Mouse (Mus musculus) limb, embryonic 15.5 days (tissue): ENCODE results near the gene Tmem151a. TPM values are rescaled to one million over a fixed set of nuclear protein-coding genes. Genes with fewer than 3 reads are reported as not detected.
"Not testable (repeated sequence)": the region's sequence is repeated elsewhere in the genome, so short reads cannot be mapped to it uniquely, and the experiment has no call there.

Experiments
- ATAC-seq: fragments of 200-750 bp; cut with Nextera tagmentation; 2 replicates; pipeline ENCODE4 v1.8.0; 2017; ENCODE audit warnings: low read depth, moderate TSS enrichment; ENCODE audit not compliant: insufficient number of reproducible peaks, low FRiP score, low TSS enrichment
- H3K27ac ChIP-seq: fragments of 300-500 bp; sonication (generic); 2 replicates; pipeline ENCODE4 v1.5.1; 2015; ENCODE audit warnings: moderate library complexity, mild to moderate bottlenecking, inconsistent platforms
- H3K27me3 ChIP-seq: fragments of 300-500 bp; sonication (generic); 2 replicates; pipeline ENCODE4 v1.6.1; 2015; ENCODE audit warnings: inconsistent platforms
- H3K36me3 ChIP-seq: fragments of 300-500 bp; sonication (generic); 2 replicates; pipeline ENCODE4 v1.6.1; 2015; ENCODE audit warnings: inconsistent platforms
- H3K4me1 ChIP-seq: fragments of 300-500 bp; sonication (generic); 2 replicates; pipeline ENCODE4 v1.6.1; 2015; ENCODE audit warnings: inconsistent platforms
- H3K4me2 ChIP-seq: fragments of 300-500 bp; sonication (generic); 2 replicates; pipeline ENCODE4 v1.6.1; 2015; ENCODE audit warnings: mild to moderate bottlenecking, inconsistent platforms
- H3K4me3 ChIP-seq: fragments of 300-500 bp; sonication (generic); 2 replicates; pipeline ENCODE4 v1.5.1; 2015; ENCODE audit warnings: mild to moderate bottlenecking, inconsistent platforms
- H3K9ac ChIP-seq: fragments of 300-500 bp; sonication (generic); 2 replicates; pipeline ENCODE4 v1.6.1; 2015; ENCODE audit warnings: inconsistent platforms
- H3K9me3 ChIP-seq: fragments of 300-500 bp; sonication (generic); 2 replicates; pipeline ENCODE4 v1.6.1; 2016; ENCODE audit warnings: inconsistent platforms
- WGBS: fragments of 180-500 bp; shearing (Covaris S2); methylation state at CpG from one replicate; pipeline ENCODE4 v1.1.7; 2015; 5-methylcytosine and 5-hydroxymethylcytosine counted together
- polyA plus RNA-seq: library from polyadenylated mRNA; unstranded; fragments of >200 nt; fragmentation: Nextera tagmentation; extraction: Ambion mirVana; gene quantifications from 2 replicates; pipeline ENCODE4 v1.2.1, GENCODE M21; 2015

The Tmem151a gene
- polyA plus RNA-seq, 1 experiment from 2014 or later: 2.2 TPM

- H3K9me3 ChIP-seq: no peaks in the 10 kb centered on the region
- H3K4me2 ChIP-seq: no peak overlapping the region
- no peaks in the 10 kb centered on the region for H3K27me3 ChIP-seq
- 82% methylated on average over 10 of the region's 10 CpGs for WGBS
- H3K9ac ChIP-seq: no peak overlapping the region
- H3K36me3 ChIP-seq: peaks cover 36% of the 10 kb centered on the region
- H3K27ac ChIP-seq: no peak overlapping the region
- peaks cover 51% of the 10 kb centered on the region for H3K4me1 ChIP-seq
- H3K4me3 ChIP-seq: no peak overlapping the region
- no peak for ATAC-seq
These were observed 6.8 kb upstream of the Tmem151a start for GRCm38 (mm10) chr19:5092083-5092482.

- no peaks in the 10 kb centered on the region for H3K9me3 ChIP-seq
- peaks cover 23% of the 10 kb centered on the region for H3K27me3 ChIP-seq
- peaks cover 36% of the 10 kb centered on the region for H3K36me3 ChIP-seq
- peak overlapping the region; percentile 80 for H3K4me2 ChIP-seq
- ATAC-seq: no peak
- 88% methylated on average over 4 of the region's 4 CpGs for WGBS
- H3K9ac ChIP-seq: 0 out of 2 replicates have a peak overlapping the region, but pooled peaks have one; percentile 68
- peaks cover 36% of the 10 kb centered on the region for H3K4me1 ChIP-seq
- H3K4me3 ChIP-seq: peak overlapping the region; percentile 84
- no peak overlapping the region for H3K27ac ChIP-seq
These were observed 4.0 kb upstream of the Tmem151a start for GRCm38 (mm10) chr19:5089324-5089723.

GRCm38 (mm10) chr19:5087884-5088728 is 2.8 kb upstream of the Tmem151a start, which contains the start of gene Yif1a:
Yif1a (plus strand) TSS chr19:5088538.
- ATAC-seq: peak; percentile 92

GRCm38 (mm10) chr19:5086533-5086932 is 1.2 kb upstream of the Tmem151a start:
- Histone ChIP-seq H3K36me3 (peaks cover 13% of the 10 kb centered on the region), H3K27me3 (peaks cover 51% of the 10 kb centered on the region), H3K4me1 (peaks cover 29% of the 10 kb centered on the region)
- H3K4me2 ChIP-seq, H3K27ac ChIP-seq, H3K4me3 ChIP-seq, H3K9ac ChIP-seq, ATAC-seq, H3K9me3 ChIP-seq: not testable (repeated sequence)
- WGBS: 52% methylated on average over 4 of the region's 4 CpGs

More at GRCm38 (mm10) chr19:5087884-5088728, 2.8 kb upstream of the Tmem151a start, which contains the start of gene Yif1a:
- H3K27ac ChIP-seq: peak within 1 kb of the TSS; percentile 91
- H3K9ac ChIP-seq: peak within 1 kb of the TSS; percentile 68
- H3K4me1 ChIP-seq: peaks cover 29% of the 10 kb centered on the region
- peak within 1 kb of the TSS; percentile 84 for H3K4me3 ChIP-seq
- peaks cover 35% of the 10 kb centered on the region for H3K27me3 ChIP-seq
- under 1% methylated on average over 58 of the region's 58 CpGs for WGBS
- H3K9me3 ChIP-seq: no peaks in the 10 kb centered on the region
- peaks cover 29% of the 10 kb centered on the region for H3K36me3 ChIP-seq
- H3K4me2 ChIP-seq: peak within 1 kb of the TSS; percentile 80

- peak overlapping the region; percentile 77 for H3K4me2 ChIP-seq
- ATAC-seq: no peak
These were observed 542 bp downstream of the Tmem151a start for GRCm38 (mm10) chr19:5084834-5085144.

GRCm38 (mm10) chr19:5083961-5084833 is 1.1 kb downstream of the Tmem151a start:
- Histone ChIP-seq H3K9ac (no peak overlapping the region), H3K27ac (no peak overlapping the region), H3K4me1 (peaks cover 23% of the 10 kb centered on the region), H3K27me3 (peaks cover 70% of the 10 kb centered on the region), H3K4me2 (0 out of 2 replicates have a peak overlapping the region, but pooled peaks have one; percentile 77), H3K36me3 (no peaks in the 10 kb centered on the region), H3K4me3 (peak overlapping the region; percentile 45; the same call in 1 of the 2 replicates), H3K9me3 (no peaks in the 10 kb centered on the region)
- WGBS: 59% methylated on average over 3 of the region's 3 CpGs
- ATAC-seq: no peak

More at GRCm38 (mm10) chr19:5084834-5085144, 542 bp downstream of the Tmem151a start:
- Histone ChIP-seq H3K36me3 (no peaks in the 10 kb centered on the region; the same call in 1 of the 2 replicates), H3K27ac (no peak overlapping the region), H3K27me3 (peaks cover 69% of the 10 kb centered on the region), H3K9ac (no peak overlapping the region), H3K9me3 (no peaks in the 10 kb centered on the region), H3K4me1 (peaks cover 29% of the 10 kb centered on the region), H3K4me3 (peak overlapping the region; percentile 45)
- WGBS: 6% methylated on average over 15 of the region's 15 CpGs

GRCm38 (mm10) chr19:5082596-5082995 is 2.7 kb downstream of the Tmem151a start:
- Histone ChIP-seq H3K9me3 (no peaks in the 10 kb centered on the region), H3K27ac (no peak overlapping the region), H3K4me1 (peaks cover 17% of the 10 kb centered on the region), H3K36me3 (no peaks in the 10 kb centered on the region), H3K9ac (no peak overlapping the region), H3K4me2 (no peak overlapping the region), H3K27me3 (peaks cover 70% of the 10 kb centered on the region), H3K4me3 (no peak overlapping the region)
- 67% methylated on average over 24 of the region's 24 CpGs for WGBS
- no peak for ATAC-seq

GRCm38 (mm10) chr19:5082005-5082404 is 3.3 kb downstream of the Tmem151a start:
- ATAC-seq: no peak
- no peak overlapping the region for H3K4me2 ChIP-seq

GRCm38 (mm10) chr19:5079279-5079678 is 6.1 kb downstream of the Tmem151a start:
- no peak for ATAC-seq
- no peak overlapping the region for H3K27ac ChIP-seq
- H3K9ac ChIP-seq: no peak overlapping the region
- no peaks in the 10 kb centered on the region for H3K4me1 ChIP-seq
- H3K36me3 ChIP-seq: no peaks in the 10 kb centered on the region
- H3K27me3 ChIP-seq: peaks cover 46% of the 10 kb centered on the region
- H3K9me3 ChIP-seq: no peaks in the 10 kb centered on the region
- no peak overlapping the region for H3K4me2 ChIP-seq
- no peak overlapping the region for H3K4me3 ChIP-seq
- 97% methylated on average over 1 of the region's 1 CpGs for WGBS

More at GRCm38 (mm10) chr19:5082005-5082404, 3.3 kb downstream of the Tmem151a start:
- H3K27ac ChIP-seq: no peak overlapping the region
- H3K27me3 ChIP-seq: peaks cover 70% of the 10 kb centered on the region
- peaks cover 13% of the 10 kb centered on the region for H3K4me1 ChIP-seq
- H3K9ac ChIP-seq: no peak overlapping the region
- no peaks in the 10 kb centered on the region for H3K36me3 ChIP-seq
- 58% methylated on average over 18 of the region's 18 CpGs for WGBS
- no peaks in the 10 kb centered on the region for H3K9me3 ChIP-seq
- H3K4me3 ChIP-seq: no peak overlapping the region

- H3K4me2 ChIP-seq: 0 out of 2 replicates have a peak overlapping the region, but pooled peaks have one; percentile 91
- no peak overlapping the region for H3K9ac ChIP-seq
- H3K4me3 ChIP-seq: no peak overlapping the region
- H3K4me1 ChIP-seq: peaks cover 46% of the 10 kb centered on the region
- no peaks in the 10 kb centered on the region for H3K9me3 ChIP-seq
- H3K27me3 ChIP-seq: 0 out of 2 replicates have a peak, but pooled peaks cover 3% of the 10 kb centered on the region
- 33% methylated on average over 5 of the region's 5 CpGs for WGBS
- H3K27ac ChIP-seq: peak overlapping the region; percentile 63
- no peaks in the 10 kb centered on the region for H3K36me3 ChIP-seq
- no peak for ATAC-seq
These were observed 11.8 kb downstream of the Tmem151a start for GRCm38 (mm10) chr19:5073518-5073917.

- H3K4me3 ChIP-seq: peak overlapping the region; percentile 67
- H3K9me3 ChIP-seq: no peaks in the 10 kb centered on the region
- H3K9ac ChIP-seq: no peak overlapping the region
- H3K4me2 ChIP-seq: peak overlapping the region; percentile 91
- H3K27ac ChIP-seq: peak overlapping the region; percentile 96
- no peaks in the 10 kb centered on the region for H3K36me3 ChIP-seq
- peaks cover 5% of the 10 kb centered on the region; the same call in 1 of the 2 replicates for H3K27me3 ChIP-seq
- H3K4me1 ChIP-seq: peaks cover 50% of the 10 kb centered on the region
- peak; percentile 19; the same call in 1 of the 2 replicates for ATAC-seq
- under 1% methylated on average over 15 of the region's 15 CpGs for WGBS
These were observed 12.3 kb downstream of the Tmem151a start for GRCm38 (mm10) chr19:5073028-5073427.
